Mouse (Mus musculus) embryonic facial prominence, embryonic 14.5 days (tissue): ENCODE results near the gene Ttc28. TPM values are rescaled to one million over a fixed set of nuclear protein-coding genes. Genes with fewer than 3 reads are reported as not detected.
A peak's percentile ranks its signal among the peaks of the same experiment; 100 is the strongest.

Source experiments
- ATAC-seq: fragments of 200-750 bp; cut with Nextera tagmentation; 2 replicates; pipeline ENCODE4 v1.8.0; 2017; ENCODE audit warnings: low read depth, moderate number of reproducible peaks, moderate TSS enrichment
- DNase-seq: peaks from one replicate; pipeline ENCODE4 v3.0.0-alpha.2; 2015; ENCODE audit warnings: low spot score
- H3K27ac ChIP-seq: fragments of 300-500 bp; sonication (generic); replicated peaks from 2 replicates; pipeline ENCODE4 v1.5.1; 2014; ENCODE audit warnings: low read depth, mild to moderate bottlenecking, low read length, moderate library complexity
- H3K27me3 ChIP-seq: fragments of 300-500 bp; sonication (generic); replicated peaks from 2 replicates; pipeline ENCODE4 v1.6.1; 2014; ENCODE audit warnings: low read length; ENCODE audit not compliant: control insufficient read depth, insufficient read depth
- H3K36me3 ChIP-seq: fragments of 300-500 bp; sonication (generic); 2 replicates; pipeline ENCODE4 v1.6.1; 2014; ENCODE audit warnings: low read length, mixed read lengths; ENCODE audit not compliant: control insufficient read depth, insufficient read depth
- H3K4me1 ChIP-seq: fragments of 300-500 bp; sonication (generic); 2 replicates; pipeline ENCODE4 v1.6.1; 2014; ENCODE audit warnings: antibody characterized with exemption, low read length; ENCODE audit not compliant: control insufficient read depth, insufficient read depth
- H3K4me2 ChIP-seq: fragments of 300-500 bp; sonication (generic); 2 replicates; pipeline ENCODE4 v1.6.1; 2014; ENCODE audit warnings: low read depth, mild to moderate bottlenecking, low read length, moderate library complexity, mixed read lengths
- H3K4me3 ChIP-seq: fragments of 300-500 bp; sonication (generic); 2 replicates; pipeline ENCODE4 v1.5.1; 2014; ENCODE audit warnings: low read depth, mild to moderate bottlenecking, low read length
- H3K9ac ChIP-seq: fragments of 300-500 bp; sonication (generic); 2 replicates; pipeline ENCODE4 v1.6.1; 2014; ENCODE audit warnings: low read depth, mild to moderate bottlenecking, low read length, moderate library complexity, mixed read lengths
- H3K9me3 ChIP-seq: fragments of 300-500 bp; sonication (generic); 2 replicates; pipeline ENCODE4 v1.6.1; 2016; ENCODE audit warnings: low read length; ENCODE audit not compliant: control insufficient read depth
- WGBS: fragments of 180-500 bp; shearing (Covaris S2); extraction: QIAGEN DNeasy Blood & Tissue Kit; methylation state at CpG from one replicate; pipeline ENCODE4 v1.1.7; 2014; 5-methylcytosine and 5-hydroxymethylcytosine counted together
- polyA plus RNA-seq: library from polyadenylated mRNA; unstranded; fragments of >200 nt; fragmentation: Nextera tagmentation; extraction: Ambion mirVana; gene quantifications from 2 replicates; pipeline ENCODE4 v1.2.1, GENCODE M21; 2014

Ttc28 gene
- polyA plus RNA-seq, 1 experiment from 2014 or later: 17.4 TPM

DNA sequence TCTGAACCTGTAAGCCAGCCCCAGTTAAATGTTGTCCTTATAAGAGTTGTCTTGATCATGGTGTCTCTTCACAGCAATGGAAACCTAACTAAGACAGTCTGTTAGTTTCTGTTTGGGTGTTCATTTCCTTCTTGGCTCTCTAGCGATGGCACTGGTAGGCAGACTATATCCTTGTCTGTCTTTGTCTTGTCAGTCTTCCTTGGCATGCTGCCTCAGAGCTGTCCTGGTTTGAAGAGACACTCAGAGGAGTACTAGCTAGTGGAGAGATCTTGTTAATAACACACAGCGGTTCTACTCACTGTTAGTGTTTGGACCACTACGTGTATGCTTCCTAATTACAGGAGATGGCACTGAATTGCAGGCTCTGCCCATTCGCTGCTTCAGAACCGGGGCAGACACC lies 189.9 kb downstream of the Ttc28 start:
- no peak for DNase-seq
- no peak overlapping the region for H3K4me2 ChIP-seq
- no peak for ATAC-seq
- no peaks in the 10 kb centered on the region for H3K36me3 ChIP-seq
- no peak overlapping the region for H3K4me3 ChIP-seq
- H3K27ac ChIP-seq: no peak overlapping the region
- H3K4me1 ChIP-seq: no peaks in the 10 kb centered on the region; the same call in none of the 2 replicates
- 89% methylated on average over 5 of the region's 5 CpGs for WGBS
- no peaks in the 10 kb centered on the region for H3K9me3 ChIP-seq
- H3K9ac ChIP-seq: no peak overlapping the region
- H3K27me3 ChIP-seq: no peaks in the 10 kb centered on the region

DNA sequence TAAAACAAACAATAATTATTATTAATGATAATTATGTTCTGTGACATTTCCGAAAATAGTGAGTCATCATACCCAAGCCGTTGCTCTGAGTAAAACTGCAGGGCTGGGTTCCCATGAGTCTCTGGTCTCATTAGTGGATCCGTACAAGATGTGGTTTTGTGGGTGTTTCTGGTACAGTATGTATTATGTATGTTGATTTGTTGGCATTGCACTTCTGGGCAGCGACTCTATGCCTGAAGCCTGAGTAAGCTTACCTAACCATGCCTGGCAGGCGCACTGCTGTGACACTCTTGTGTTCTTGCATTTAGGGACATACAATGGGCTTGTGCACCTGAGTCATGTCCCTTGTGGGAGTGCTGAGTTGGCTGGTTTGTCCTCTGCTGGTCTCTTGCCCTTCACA lies 190.3 kb downstream of the Ttc28 start:
- ATAC-seq: no peak
- WGBS: 78% methylated on average over 5 of the region's 5 CpGs
- Histone ChIP-seq H3K9me3 (no peaks in the 10 kb centered on the region), H3K4me3 (no peak overlapping the region), H3K27ac (no peak overlapping the region), H3K4me1 (no peaks in the 10 kb centered on the region; the same call in none of the 2 replicates), H3K27me3 (no peaks in the 10 kb centered on the region), H3K9ac (no peak overlapping the region), H3K4me2 (no peak overlapping the region), H3K36me3 (no peaks in the 10 kb centered on the region)
- no peak for DNase-seq

- H3K27ac ChIP-seq: no peak overlapping the region
- no peaks in the 10 kb centered on the region for H3K36me3 ChIP-seq
- H3K27me3 ChIP-seq: no peaks in the 10 kb centered on the region
- H3K9me3 ChIP-seq: no peaks in the 10 kb centered on the region
- no peak overlapping the region for H3K9ac ChIP-seq
- ATAC-seq (no peak), DNase-seq (no peak)
- no peak overlapping the region for H3K4me3 ChIP-seq
- H3K4me1 ChIP-seq: peaks cover 4% of the 10 kb centered on the region
- H3K4me2 ChIP-seq: no peak overlapping the region
- WGBS: 76% methylated on average over 6 of the region's 6 CpGs
These were observed 190.8 kb downstream of the Ttc28 start for GRCm38 (mm10) chr5:111070361-111070760.

DNA sequence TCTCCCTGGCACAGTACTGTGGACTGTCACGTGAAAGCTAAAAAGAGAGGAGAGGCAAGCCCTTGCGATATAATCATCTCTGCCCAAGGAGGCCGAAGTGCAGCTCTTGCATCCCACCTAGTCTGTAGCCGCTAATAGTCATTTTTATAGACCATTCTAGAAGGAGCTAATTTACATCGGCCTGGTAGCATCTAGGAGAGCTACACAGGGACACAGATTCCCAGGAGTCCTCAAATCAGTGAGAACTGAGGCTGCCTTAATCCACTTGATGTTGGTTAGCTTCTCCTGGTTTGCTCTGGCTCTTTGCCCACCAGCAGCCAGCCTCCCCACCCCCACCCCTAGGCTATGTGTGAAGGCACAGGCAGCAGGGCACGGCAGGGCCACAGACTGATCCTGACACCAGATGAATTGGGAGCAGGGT lies 193.7 kb downstream of the Ttc28 start:
- Histone ChIP-seq H3K4me3 (no peak overlapping the region), H3K9me3 (no peaks in the 10 kb centered on the region), H3K4me2 (no peak overlapping the region), H3K9ac (no peak overlapping the region), H3K27me3 (no peaks in the 10 kb centered on the region), H3K4me1 (peaks cover 6% of the 10 kb centered on the region), H3K36me3 (no peaks in the 10 kb centered on the region), H3K27ac (no peak overlapping the region)
- DNase-seq: peak; percentile 49
- WGBS: 46% methylated on average over 6 of the region's 6 CpGs
- 0 out of 2 replicates have a peak, but pooled peaks have one; percentile 47 for ATAC-seq

DNA sequence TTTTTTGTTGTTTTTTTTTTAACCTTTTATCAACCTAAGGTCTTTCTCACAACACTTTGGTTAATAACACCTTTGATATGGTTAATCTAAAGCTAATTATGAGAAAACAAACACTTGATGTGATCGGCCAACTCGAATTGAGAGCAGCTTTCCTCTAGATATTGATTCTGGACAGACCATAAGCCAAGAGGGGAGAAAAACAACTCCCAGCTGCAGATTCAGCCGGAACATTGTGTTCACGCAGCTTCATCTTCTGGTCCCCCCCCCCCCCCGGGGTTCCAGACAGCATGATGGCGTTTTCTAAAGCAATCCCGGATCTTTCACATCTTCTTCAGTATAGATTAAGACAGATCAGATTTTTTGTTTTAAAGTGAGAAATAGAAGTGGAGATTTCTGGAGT lies 194.4 kb downstream of the Ttc28 start:
- Histone ChIP-seq H3K9ac (no peak overlapping the region), H3K4me3 (no peak overlapping the region), H3K27me3 (no peaks in the 10 kb centered on the region), H3K4me2 (no peak overlapping the region), H3K36me3 (no peaks in the 10 kb centered on the region), H3K9me3 (no peaks in the 10 kb centered on the region), H3K4me1 (peaks cover 6% of the 10 kb centered on the region), H3K27ac (no peak overlapping the region)
- ATAC-seq (no peak), DNase-seq (no peak)
- 38% methylated on average over 7 of the region's 7 CpGs for WGBS

DNA sequence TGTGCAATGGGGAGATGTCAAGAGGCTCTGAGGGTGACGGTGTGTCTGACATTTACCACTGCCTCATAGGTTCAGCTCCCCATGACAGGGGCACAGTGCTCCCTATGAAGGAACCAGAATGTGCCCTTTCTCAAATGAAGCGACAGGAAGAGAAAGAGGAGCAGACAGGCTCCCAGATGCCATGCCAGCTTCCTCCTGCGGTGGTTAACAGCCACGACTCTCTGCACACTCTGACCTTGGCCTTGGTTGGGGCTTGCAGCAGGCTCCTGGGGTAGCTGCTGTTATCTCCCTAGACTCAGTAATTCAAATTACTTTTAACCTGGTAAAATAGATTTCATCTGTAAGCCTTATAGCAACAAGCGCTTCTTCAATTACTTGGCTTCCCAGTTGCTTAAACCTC lies 196.2 kb downstream of the Ttc28 start:
- H3K4me3 ChIP-seq: no peak overlapping the region
- no peak overlapping the region for H3K9ac ChIP-seq
- H3K9me3 ChIP-seq: no peaks in the 10 kb centered on the region
- H3K4me2 ChIP-seq: no peak overlapping the region
- H3K4me1 ChIP-seq: peaks cover 6% of the 10 kb centered on the region
- H3K27ac ChIP-seq: no peak overlapping the region
- no peaks in the 10 kb centered on the region for H3K36me3 ChIP-seq
- WGBS: 61% methylated on average over 5 of the region's 5 CpGs
- DNase-seq: no peak
- no peak for ATAC-seq
- no peaks in the 10 kb centered on the region for H3K27me3 ChIP-seq

DNA sequence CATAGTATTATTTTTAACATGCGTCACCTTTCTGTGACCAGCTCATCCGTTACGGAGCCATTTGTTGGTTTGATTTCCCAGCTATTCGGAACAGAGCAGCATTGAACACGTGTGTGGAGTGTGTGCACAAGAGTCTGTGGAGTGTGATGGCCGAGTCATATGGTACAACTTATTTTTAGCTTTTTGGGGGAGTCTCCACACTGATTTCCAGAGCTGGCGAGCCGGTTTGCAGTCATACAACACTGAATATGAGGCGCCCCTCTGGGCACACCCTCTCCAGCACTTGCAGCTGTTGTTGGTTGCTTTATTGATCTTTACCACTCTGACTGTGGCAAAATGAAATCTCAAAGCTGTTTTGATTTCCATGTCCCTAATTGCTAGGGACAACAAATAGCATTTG lies 197.7 kb downstream of the Ttc28 start:
- Histone ChIP-seq H3K9me3 (no peaks in the 10 kb centered on the region), H3K27ac (no peak overlapping the region), H3K27me3 (no peaks in the 10 kb centered on the region), H3K4me1 (peaks cover 6% of the 10 kb centered on the region), H3K4me2 (no peak overlapping the region), H3K36me3 (no peaks in the 10 kb centered on the region), H3K4me3 (no peak overlapping the region), H3K9ac (no peak overlapping the region)
- WGBS: 63% methylated on average over 9 of the region's 9 CpGs
- DNase-seq (peak; percentile 61), ATAC-seq (no peak)

GRCm38 (mm10) chr5:111080601-111081000 lies 201.0 kb downstream of the Ttc28 start:
- Histone ChIP-seq H3K4me1 (peaks cover under 1% of the 10 kb centered on the region; the same call in 1 of the 2 replicates), H3K36me3 (no peaks in the 10 kb centered on the region), H3K27me3 (no peaks in the 10 kb centered on the region), H3K27ac (no peak overlapping the region), H3K4me3 (no peak overlapping the region), H3K9ac (no peak overlapping the region), H3K4me2 (no peak overlapping the region), H3K9me3 (no peaks in the 10 kb centered on the region)
- no peak for ATAC-seq
- WGBS: 84% methylated on average over 5 of the region's 5 CpGs
- no peak for DNase-seq

- Histone ChIP-seq H3K27ac (no peak overlapping the region), H3K27me3 (no peaks in the 10 kb centered on the region), H3K9me3 (no peaks in the 10 kb centered on the region), H3K4me3 (no peak overlapping the region), H3K4me1 (no peaks in the 10 kb centered on the region), H3K9ac (no peak overlapping the region), H3K4me2 (no peak overlapping the region), H3K36me3 (peaks cover 15% of the 10 kb centered on the region; the same call in 1 of the 2 replicates)
- DNase-seq: no peak
- 88% methylated on average over 4 of the region's 4 CpGs for WGBS
- ATAC-seq: no peak
These were observed 206.2 kb downstream of the Ttc28 start for GRCm38 (mm10) chr5:111085849-111086248.
